Mouse (Mus musculus) bone marrow, adult 2 months (tissue): ENCODE measurements at regions not wholly inside any gene's neighbourhood (a gene's known extent, or its start where the extent isn't known, plus 50 kb on each side); places are given as distances from the start of the nearest gene placed in this dataset.
A peak's percentile ranks its signal among the peaks of the same experiment; 100 is the strongest.

Experiments
- H3K27ac ChIP-seq: fragments of 200-500 bp; 2 replicates; pipeline ENCODE4 v1.5.1; 2012; ENCODE audit warnings: low read depth, mild to moderate bottlenecking, control low read depth, inconsistent platforms, low read length; ENCODE audit not compliant: control insufficient read depth, poor library complexity, insufficient read depth
- H3K4me1 ChIP-seq: fragments of 200-500 bp; 2 replicates; pipeline ENCODE4 v1.6.1; 2011; ENCODE audit warnings: low read length; ENCODE audit not compliant: control insufficient read depth, insufficient read depth
- H3K4me3 ChIP-seq: fragments of 200-500 bp; replicated peaks from 2 replicates; pipeline ENCODE3; 2011; ENCODE audit warnings: mild to moderate bottlenecking, low read depth, low read length, control low read depth; ENCODE audit not compliant: control insufficient read depth
- CTCF ChIP-seq: fragments of 200-500 bp; IDR thresholded peaks from 2 replicates; pipeline ENCODE4 v1.5.1; 2011; ENCODE audit warnings: low read length, control low read depth; ENCODE audit not compliant: control insufficient read depth, insufficient read depth
- POLR2A ChIP-seq: fragments of 200-500 bp; IDR thresholded peaks from 2 replicates; pipeline ENCODE4 v1.6.1; 2011; ENCODE audit warnings: low read depth, mild to moderate bottlenecking, control low read depth, low read length, borderline replicate concordance; ENCODE audit not compliant: control insufficient read depth
- WGBS: fragments of 180-500 bp; shearing (Covaris S2); methylation state at CpG from one replicate; pipeline ENCODE4 v1.1.7; 2018; 5-methylcytosine and 5-hydroxymethylcytosine counted together

DNA sequence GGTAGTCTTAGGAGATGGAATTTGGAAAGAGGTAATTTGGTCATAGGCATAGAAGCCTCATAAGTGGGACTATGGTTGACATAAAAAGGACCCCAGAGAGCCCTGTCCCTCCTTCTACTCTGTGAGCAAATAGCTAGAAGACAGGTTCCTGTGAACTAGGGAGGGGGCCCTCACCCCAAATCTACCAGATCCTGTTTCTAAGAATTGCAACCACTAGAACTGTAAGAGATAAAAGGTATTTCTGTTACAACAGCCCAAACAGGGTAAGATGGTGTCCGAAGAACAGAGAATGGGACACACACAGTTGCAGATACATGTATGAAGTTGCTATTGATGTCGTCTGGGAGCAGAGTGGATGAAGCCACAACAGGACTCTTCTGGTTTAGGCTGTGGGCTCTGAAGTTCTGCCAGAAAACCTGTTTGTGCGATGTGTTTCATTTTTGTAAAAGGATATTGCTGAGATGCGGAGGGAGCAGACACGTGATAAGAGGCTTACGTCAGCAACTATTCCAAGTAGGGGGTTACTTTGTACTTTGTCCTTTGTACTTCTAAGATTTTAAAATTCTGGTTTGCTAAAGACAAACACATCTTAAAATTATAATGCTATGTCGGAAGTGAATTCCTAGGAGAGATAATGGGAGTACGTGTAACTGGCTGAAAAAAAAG lies 164.0 kb downstream of the Usp46 start:
- Histone ChIP-seq H3K27ac (no peak overlapping the region), H3K4me3 (no peak overlapping the region), H3K4me1 (peaks cover 1% of the 10 kb centered on the region; the same call in 1 of the 2 replicates)
- no peak for TF ChIP-seq CTCF
- no peak for TF ChIP-seq POLR2A
- 30% methylated on average over 8 of the region's 8 CpGs for WGBS

DNA sequence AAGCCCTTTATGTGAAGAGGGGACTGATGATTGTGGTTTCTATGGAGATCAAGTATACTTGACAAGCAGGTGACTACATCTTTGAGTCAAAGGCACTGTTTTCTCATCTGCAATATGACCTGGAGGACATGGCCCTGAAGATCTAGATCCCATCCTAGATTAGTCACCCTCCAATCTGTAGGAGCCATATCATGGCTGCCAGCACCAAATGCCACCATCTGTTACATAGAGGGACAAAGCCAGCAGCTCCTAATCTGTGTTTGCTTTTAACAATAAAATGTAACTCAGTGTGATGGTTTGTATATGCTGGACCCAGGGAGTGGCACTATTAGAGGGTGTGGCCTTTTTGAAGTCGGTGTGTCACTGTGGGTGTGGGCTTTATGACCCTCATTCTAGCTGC lies 156.1 kb downstream of the Usp46 start:
- no peak overlapping the region for H3K27ac ChIP-seq
- no peak overlapping the region for H3K4me3 ChIP-seq
- 65% methylated on average over 1 of the region's 1 CpGs for WGBS
- H3K4me1 ChIP-seq: no peaks in the 10 kb centered on the region
- TF ChIP-seq POLR2A (no peak), CTCF (no peak)

DNA sequence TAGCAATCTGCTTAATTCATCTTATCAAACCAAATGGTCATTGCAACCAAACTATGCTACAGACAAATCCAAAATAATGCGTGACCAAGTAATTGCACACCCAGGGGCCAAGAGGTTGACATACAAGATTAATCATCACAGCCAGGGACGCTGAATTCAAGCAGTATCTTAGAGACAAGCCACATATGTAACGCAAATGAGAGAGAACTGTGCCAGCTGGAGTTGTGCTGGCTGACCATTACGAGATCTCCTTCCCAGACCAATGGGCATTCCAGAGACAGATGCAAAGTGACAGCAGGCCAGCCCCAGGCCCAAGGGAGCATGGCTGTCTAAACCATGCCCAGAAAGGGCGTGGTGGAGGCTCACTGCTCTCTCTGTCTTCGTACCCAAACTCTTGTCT lies 155.1 kb downstream of the Usp46 start:
- no peak for TF ChIP-seq CTCF
- no peak for TF ChIP-seq POLR2A
- H3K27ac ChIP-seq: no peak overlapping the region
- no peaks in the 10 kb centered on the region for H3K4me1 ChIP-seq
- H3K4me3 ChIP-seq: no peak overlapping the region
- WGBS: 81% methylated on average over 6 of the region's 6 CpGs

DNA sequence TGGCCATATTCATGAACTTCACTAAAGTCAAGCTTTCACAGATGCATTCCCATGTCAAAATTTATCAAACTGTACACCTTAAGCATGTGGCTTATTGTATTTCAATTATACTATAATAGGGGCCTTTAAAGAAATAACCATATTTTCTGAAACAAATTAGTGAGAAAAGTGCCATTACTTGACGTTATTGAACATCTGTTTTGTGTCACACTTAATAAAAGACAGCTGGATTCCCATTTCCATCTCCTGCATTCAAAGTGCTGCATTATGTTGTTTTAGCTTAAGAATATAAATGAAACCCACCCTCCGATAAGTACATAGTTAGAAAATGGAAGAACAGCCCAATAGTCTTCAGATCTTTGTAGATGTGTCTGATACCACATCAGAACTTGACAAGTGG lies 150.2 kb downstream of the Usp46 start:
- H3K4me3 ChIP-seq: no peak overlapping the region
- no peak for TF ChIP-seq POLR2A
- H3K4me1 ChIP-seq: no peaks in the 10 kb centered on the region
- no peak overlapping the region for H3K27ac ChIP-seq
- WGBS: 81% methylated on average over 2 of the region's 2 CpGs

DNA sequence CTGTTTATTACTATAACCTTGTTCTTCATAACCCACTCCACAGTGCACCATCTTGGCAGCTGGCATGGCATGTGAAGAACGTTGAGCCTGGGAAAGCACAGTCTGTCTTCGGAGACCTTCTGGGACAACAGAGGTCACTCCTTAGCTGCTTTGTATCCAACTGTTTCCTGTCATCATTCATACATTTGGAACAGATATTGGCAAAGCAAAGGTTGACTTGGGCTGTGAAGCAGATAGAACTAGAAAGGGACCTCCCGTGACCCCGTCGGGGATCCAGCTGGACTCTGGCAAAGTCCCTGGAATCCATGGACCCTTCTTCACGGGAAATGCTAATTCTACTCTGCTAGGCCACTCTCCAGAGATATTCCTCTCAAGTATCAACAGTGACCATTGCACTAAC lies 148.3 kb downstream of the Usp46 start:
- 85% methylated on average over 6 of the region's 6 CpGs for WGBS
- Histone ChIP-seq H3K4me1 (no peaks in the 10 kb centered on the region), H3K27ac (no peak overlapping the region), H3K4me3 (no peak overlapping the region)
- TF ChIP-seq CTCF (no peak), POLR2A (no peak)

DNA sequence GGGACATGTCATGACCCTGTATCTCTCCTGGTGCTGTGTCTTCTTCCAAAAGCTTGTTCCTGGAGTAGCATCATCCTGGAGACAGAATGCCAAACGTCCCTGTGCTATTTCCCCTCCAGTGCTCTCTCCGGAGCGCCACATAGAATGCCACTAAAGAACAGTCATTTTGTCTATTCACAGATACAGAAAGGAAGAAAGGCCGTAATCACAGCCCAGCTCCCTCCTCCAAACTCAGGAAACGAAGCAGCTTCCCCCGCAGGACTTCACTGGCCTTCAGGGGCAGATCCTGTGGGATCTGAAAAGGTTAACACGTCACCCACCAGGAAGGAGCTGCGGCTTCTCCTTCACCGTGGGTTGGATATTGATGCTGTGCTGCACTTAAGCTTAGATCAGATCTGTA lies 140.7 kb downstream of the Usp46 start:
- 77% methylated on average over 9 of the region's 9 CpGs for WGBS
- Histone ChIP-seq H3K27ac (no peak overlapping the region), H3K4me1 (no peaks in the 10 kb centered on the region), H3K4me3 (no peak overlapping the region)
- no peak for TF ChIP-seq CTCF
- TF ChIP-seq POLR2A: no peak

DNA sequence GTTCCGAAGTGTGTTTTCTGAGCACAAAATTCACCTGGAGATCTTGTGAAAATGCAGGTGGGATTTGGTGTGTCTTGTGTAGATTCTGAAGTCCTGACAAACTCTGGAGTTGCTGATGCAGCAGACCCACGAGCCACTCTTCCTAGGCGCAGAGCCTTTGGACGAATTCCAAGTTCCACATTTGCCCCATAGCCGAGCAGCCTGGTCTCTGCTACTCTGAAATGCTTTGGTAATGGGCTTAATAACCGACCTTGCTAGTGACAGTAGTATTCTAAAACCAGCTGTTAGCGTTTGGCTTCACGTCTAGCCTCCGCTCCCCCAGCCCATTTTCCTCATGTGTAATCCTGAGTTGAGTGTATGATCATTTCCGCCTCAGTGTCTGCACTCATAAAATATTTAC lies 139.5 kb downstream of the Usp46 start:
- WGBS: 57% methylated on average over 10 of the region's 10 CpGs
- Histone ChIP-seq H3K27ac (no peak overlapping the region), H3K4me3 (no peak overlapping the region), H3K4me1 (no peaks in the 10 kb centered on the region)
- TF ChIP-seq CTCF (no peak), POLR2A (no peak)

DNA sequence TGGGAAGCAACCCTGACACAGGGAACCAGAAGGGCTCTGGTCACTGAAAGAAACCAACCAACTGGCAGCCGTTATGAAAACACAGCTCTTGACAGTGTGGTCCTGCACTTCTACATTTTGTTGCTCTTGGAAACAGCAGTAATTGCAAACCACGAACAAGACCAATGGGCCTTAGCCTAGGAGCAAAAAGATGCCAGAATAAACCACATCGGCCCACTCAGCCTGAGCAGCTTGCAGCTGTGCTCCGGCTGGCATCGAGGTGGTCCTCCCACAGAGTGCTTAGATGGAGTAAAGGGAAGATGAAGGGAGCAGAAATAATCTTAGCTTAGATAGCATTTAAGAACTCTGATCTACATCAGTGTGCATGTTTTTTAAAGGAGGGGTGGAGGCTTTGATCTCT lies 138.0 kb downstream of the Usp46 start:
- H3K27ac ChIP-seq: no peak overlapping the region
- TF ChIP-seq POLR2A: no peak
- TF ChIP-seq CTCF: no peak
- no peaks in the 10 kb centered on the region for H3K4me1 ChIP-seq
- 54% methylated on average over 5 of the region's 5 CpGs for WGBS
- H3K4me3 ChIP-seq: no peak overlapping the region

DNA sequence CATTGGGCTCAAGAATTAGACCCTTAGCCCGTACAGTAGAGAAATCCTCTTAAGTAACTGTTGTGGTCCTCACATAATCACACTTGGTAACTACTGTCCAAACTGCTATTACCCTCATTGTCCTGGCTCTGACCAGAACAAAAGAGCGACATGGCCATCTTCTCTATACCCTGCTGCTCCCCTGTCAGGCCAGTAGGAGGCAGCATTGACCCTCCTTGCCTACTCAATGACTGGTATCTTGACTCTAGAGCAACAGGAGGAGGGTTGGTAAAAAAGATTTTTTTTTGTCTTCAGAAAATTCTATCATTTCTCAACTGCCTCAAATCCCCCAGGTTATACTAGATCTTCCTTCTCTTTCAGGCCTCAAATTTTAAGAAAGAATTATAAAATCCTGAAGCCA lies 130.4 kb downstream of the Usp46 start:
- 48% methylated on average over 2 of the region's 2 CpGs for WGBS
- Histone ChIP-seq H3K4me3 (no peak overlapping the region), H3K27ac (no peak overlapping the region), H3K4me1 (no peaks in the 10 kb centered on the region)
- peak; percentile 76 for TF ChIP-seq CTCF
- TF ChIP-seq POLR2A: no peak

DNA sequence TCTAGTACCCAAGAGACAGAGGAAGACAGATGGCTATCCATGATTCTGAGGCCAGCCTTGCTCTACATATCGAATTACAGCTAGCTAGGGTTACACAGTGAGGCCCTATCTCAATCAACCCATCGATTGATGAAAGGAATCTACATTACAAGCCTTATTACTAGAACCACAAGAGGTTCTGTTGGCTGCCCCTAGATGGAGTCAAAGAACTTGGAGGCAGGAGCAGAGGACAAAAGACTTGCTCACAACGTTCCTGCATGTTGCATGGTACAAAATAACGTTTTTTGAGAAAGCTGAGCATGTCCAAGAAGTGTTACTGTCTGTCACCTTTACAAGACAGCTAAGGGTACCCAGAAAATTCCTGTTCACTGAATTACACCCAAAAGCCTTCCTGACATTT lies 129.8 kb downstream of the Usp46 start:
- WGBS: 45% methylated on average over 4 of the region's 4 CpGs
- H3K4me3 ChIP-seq: no peak overlapping the region
- H3K27ac ChIP-seq: no peak overlapping the region
- no peaks in the 10 kb centered on the region for H3K4me1 ChIP-seq
- no peak for TF ChIP-seq CTCF
- TF ChIP-seq POLR2A: no peak
